Mouse (Mus musculus) liver, embryonic 13.5 days (tissue): Measurements from ENCODE around the gene Wscd2. TPM values are rescaled to one million over a fixed set of nuclear protein-coding genes. Genes with fewer than 3 reads are reported as not detected.

Source experiments
- ATAC-seq: fragments of 200-750 bp; cut with Nextera tagmentation; 2 replicates; pipeline ENCODE4 v1.8.0; 2017; ENCODE audit warnings: low read depth, mild to moderate bottlenecking, moderate number of reproducible peaks, moderate library complexity
- DNase-seq: peaks from one replicate; pipeline ENCODE4 v3.0.0; 2022
- H3K27ac ChIP-seq: fragments of 300-500 bp; sonication (generic); 2 replicates; pipeline ENCODE4 v1.5.1; 2015; ENCODE audit warnings: moderate library complexity, mild to moderate bottlenecking, inconsistent platforms
- H3K27me3 ChIP-seq: fragments of 300-500 bp; sonication (generic); 2 replicates; pipeline ENCODE4 v1.6.1; 2015; ENCODE audit warnings: mild to moderate bottlenecking, inconsistent platforms
- H3K36me3 ChIP-seq: fragments of 300-500 bp; sonication (generic); 2 replicates; pipeline ENCODE4 v1.6.1; 2015; ENCODE audit warnings: mild to moderate bottlenecking, inconsistent platforms
- H3K4me1 ChIP-seq: fragments of 300-500 bp; sonication (generic); replicated peaks from 2 replicates; pipeline ENCODE4 v1.6.1; 2015; ENCODE audit warnings: inconsistent platforms
- H3K4me2 ChIP-seq: fragments of 300-500 bp; sonication (generic); 2 replicates; pipeline ENCODE4 v1.6.1; 2015; ENCODE audit warnings: inconsistent platforms, mild to moderate bottlenecking, moderate library complexity
- H3K4me3 ChIP-seq: fragments of 300-500 bp; sonication (generic); replicated peaks from 2 replicates; pipeline ENCODE4 v1.5.1; 2015; ENCODE audit warnings: mild to moderate bottlenecking, inconsistent platforms
- H3K9ac ChIP-seq: fragments of 300-500 bp; sonication (generic); 2 replicates; pipeline ENCODE4 v1.6.1; 2015; ENCODE audit warnings: mild to moderate bottlenecking, inconsistent platforms
- H3K9me3 ChIP-seq: fragments of 300-500 bp; sonication (generic); replicated peaks from 2 replicates; pipeline ENCODE4 v1.6.1; 2016; ENCODE audit warnings: inconsistent platforms
- WGBS: fragments of 180-500 bp; shearing (Covaris S2); methylation state at CpG from one replicate; pipeline ENCODE4 v1.1.7; 2015; ENCODE audit not compliant: insufficient replicate concordance; 5-methylcytosine and 5-hydroxymethylcytosine counted together
- polyA plus RNA-seq: library from polyadenylated mRNA; unstranded; fragments of >200 nt; fragmentation: Nextera tagmentation; extraction: Ambion mirVana; gene quantifications from 2 replicates; pipeline ENCODE4 v1.2.1, GENCODE M21; 2015

The Wscd2 gene
- polyA plus RNA-seq, 1 experiment from 2014 or later: 0.10 TPM

- 57% methylated on average over 9 of the region's 9 CpGs for WGBS
- Histone ChIP-seq H3K4me2 (no peak overlapping the region), H3K27me3 (no peaks in the 10 kb centered on the region), H3K4me3 (no peak overlapping the region), H3K36me3 (no peaks in the 10 kb centered on the region), H3K9me3 (no peaks in the 10 kb centered on the region), H3K9ac (no peak overlapping the region), H3K4me1 (no peaks in the 10 kb centered on the region), H3K27ac (no peak overlapping the region)
- ATAC-seq: no peak
- DNase-seq: no peak
Observed at GRCm38 (mm10) chr5:113603471-113603870, 113.3 kb downstream of the Wscd2 start.

- Histone ChIP-seq H3K4me3 (no peak overlapping the region), H3K9me3 (no peaks in the 10 kb centered on the region), H3K27ac (no peak overlapping the region), H3K36me3 (no peaks in the 10 kb centered on the region), H3K9ac (no peak overlapping the region), H3K4me2 (no peak overlapping the region), H3K27me3 (no peaks in the 10 kb centered on the region), H3K4me1 (no peaks in the 10 kb centered on the region)
- 54% methylated on average over 4 of the region's 4 CpGs for WGBS
- ATAC-seq: no peak
- no peak for DNase-seq
Observed at GRCm38 (mm10) chr5:113604758-113605157, 114.6 kb downstream of the Wscd2 start.

- H3K4me1 ChIP-seq: no peaks in the 10 kb centered on the region
- ATAC-seq (no peak), DNase-seq (no peak)
- H3K27me3 ChIP-seq: no peaks in the 10 kb centered on the region
- no peak overlapping the region for H3K4me2 ChIP-seq
- 48% methylated on average over 3 of the region's 3 CpGs for WGBS
- H3K4me3 ChIP-seq: no peak overlapping the region
- H3K9me3 ChIP-seq: no peaks in the 10 kb centered on the region
- H3K27ac ChIP-seq: no peak overlapping the region
- H3K36me3 ChIP-seq: no peaks in the 10 kb centered on the region
- H3K9ac ChIP-seq: no peak overlapping the region
Observed at GRCm38 (mm10) chr5:113606121-113606520, 116.0 kb downstream of the Wscd2 start.

- 46% methylated on average over 8 of the region's 8 CpGs for WGBS
- no peak overlapping the region for H3K27ac ChIP-seq
- DNase-seq (no peak), ATAC-seq (no peak)
- no peak overlapping the region for H3K4me3 ChIP-seq
- H3K27me3 ChIP-seq: no peaks in the 10 kb centered on the region
- H3K9ac ChIP-seq: no peak overlapping the region
- H3K9me3 ChIP-seq: no peaks in the 10 kb centered on the region
- H3K36me3 ChIP-seq: no peaks in the 10 kb centered on the region
- H3K4me2 ChIP-seq: no peak overlapping the region
- H3K4me1 ChIP-seq: no peaks in the 10 kb centered on the region
Observed at GRCm38 (mm10) chr5:113606961-113607785, 117.0 kb downstream of the Wscd2 start.

- Histone ChIP-seq H3K4me3 (no peak overlapping the region), H3K9ac (no peak overlapping the region), H3K27ac (no peak overlapping the region), H3K27me3 (no peaks in the 10 kb centered on the region), H3K36me3 (no peaks in the 10 kb centered on the region), H3K9me3 (no peaks in the 10 kb centered on the region), H3K4me1 (no peaks in the 10 kb centered on the region), H3K4me2 (no peak overlapping the region)
- DNase-seq: no peak
- 18% methylated on average over 13 of the region's 13 CpGs for WGBS
- ATAC-seq: no peak
Observed at GRCm38 (mm10) chr5:113607941-113608431, 117.9 kb downstream of the Wscd2 start.

- Histone ChIP-seq H3K27me3 (no peaks in the 10 kb centered on the region), H3K4me1 (no peaks in the 10 kb centered on the region), H3K36me3 (no peaks in the 10 kb centered on the region), H3K27ac (no peak overlapping the region), H3K4me2 (no peak overlapping the region), H3K9me3 (no peaks in the 10 kb centered on the region), H3K9ac (no peak overlapping the region), H3K4me3 (no peak overlapping the region)
- DNase-seq (no peak), ATAC-seq (no peak)
- 62% methylated on average over 8 of the region's 8 CpGs for WGBS
Observed at GRCm38 (mm10) chr5:113608511-113608910, 118.4 kb downstream of the Wscd2 start.

- Histone ChIP-seq H3K27ac (no peak overlapping the region), H3K9ac (no peak overlapping the region), H3K4me2 (no peak overlapping the region), H3K4me3 (no peak overlapping the region), H3K4me1 (no peaks in the 10 kb centered on the region), H3K27me3 (no peaks in the 10 kb centered on the region), H3K9me3 (no peaks in the 10 kb centered on the region), H3K36me3 (no peaks in the 10 kb centered on the region)
- no peak for ATAC-seq
- WGBS: 56% methylated on average over 5 of the region's 5 CpGs
- DNase-seq: no peak
Observed at GRCm38 (mm10) chr5:113609891-113610290, 119.8 kb downstream of the Wscd2 start.

- Histone ChIP-seq H3K27me3 (no peaks in the 10 kb centered on the region), H3K4me3 (no peak overlapping the region), H3K36me3 (no peaks in the 10 kb centered on the region), H3K4me1 (no peaks in the 10 kb centered on the region), H3K9ac (no peak overlapping the region), H3K27ac (no peak overlapping the region), H3K9me3 (no peaks in the 10 kb centered on the region), H3K4me2 (no peak overlapping the region)
- DNase-seq (no peak), ATAC-seq (no peak)
- WGBS: 47% methylated on average over 6 of the region's 6 CpGs
Observed at GRCm38 (mm10) chr5:113610490-113610889, 120.4 kb downstream of the Wscd2 start.

- Histone ChIP-seq H3K4me3 (no peak overlapping the region), H3K4me1 (no peaks in the 10 kb centered on the region), H3K9ac (no peak overlapping the region), H3K4me2 (no peak overlapping the region), H3K27ac (no peak overlapping the region), H3K36me3 (no peaks in the 10 kb centered on the region), H3K9me3 (no peaks in the 10 kb centered on the region), H3K27me3 (no peaks in the 10 kb centered on the region)
- 56% methylated on average over 6 of the region's 6 CpGs for WGBS
- DNase-seq (no peak), ATAC-seq (no peak)
Observed at GRCm38 (mm10) chr5:113611131-113611530, 121.0 kb downstream of the Wscd2 start.

GRCm38 (mm10) chr5:113611771-113612233 lies 121.7 kb downstream of the Wscd2 start:
- DNase-seq (no peak), ATAC-seq (no peak)
- Histone ChIP-seq H3K9me3 (no peaks in the 10 kb centered on the region), H3K27me3 (no peaks in the 10 kb centered on the region), H3K4me3 (no peak overlapping the region), H3K27ac (no peak overlapping the region), H3K9ac (no peak overlapping the region), H3K4me1 (no peaks in the 10 kb centered on the region), H3K36me3 (no peaks in the 10 kb centered on the region), H3K4me2 (no peak overlapping the region)
- 70% methylated on average over 12 of the region's 12 CpGs for WGBS

GRCm38 (mm10) chr5:113618716-113619115 lies 128.6 kb downstream of the Wscd2 start:
- H3K4me1 ChIP-seq: no peaks in the 10 kb centered on the region
- ATAC-seq (no peak), DNase-seq (no peak)
- WGBS: 68% methylated on average over 4 of the region's 4 CpGs
- H3K9me3 ChIP-seq: no peaks in the 10 kb centered on the region
- H3K9ac ChIP-seq: no peak overlapping the region
- H3K27ac ChIP-seq: no peak overlapping the region
- H3K36me3 ChIP-seq: no peaks in the 10 kb centered on the region
- no peak overlapping the region for H3K4me2 ChIP-seq
- H3K4me3 ChIP-seq: no peak overlapping the region
- no peaks in the 10 kb centered on the region for H3K27me3 ChIP-seq

GRCm38 (mm10) chr5:113619151-113619550 lies 129.0 kb downstream of the Wscd2 start:
- DNase-seq: no peak
- H3K4me3 ChIP-seq: no peak overlapping the region
- H3K27me3 ChIP-seq: no peaks in the 10 kb centered on the region
- no peaks in the 10 kb centered on the region for H3K36me3 ChIP-seq
- no peaks in the 10 kb centered on the region for H3K9me3 ChIP-seq
- no peak overlapping the region for H3K27ac ChIP-seq
- no peak for ATAC-seq
- H3K4me1 ChIP-seq: no peaks in the 10 kb centered on the region
- WGBS: 46% methylated on average over 1 of the region's 1 CpGs
- no peak overlapping the region for H3K9ac ChIP-seq
- no peak overlapping the region for H3K4me2 ChIP-seq
